Mouse (Mus musculus): ENCODE results near the gene Zfp106. TPM values are rescaled to one million over a fixed set of nuclear protein-coding genes. Genes with fewer than 3 reads are reported as not detected.
"Not testable (repeated sequence)": the region's sequence is repeated elsewhere in the genome, so short reads cannot be mapped to it uniquely, and the experiment has no call there.

The Zfp106 gene
- polyA plus RNA-seq, 1 experiment from 2014 or later = 69.6 TPM

DNA sequence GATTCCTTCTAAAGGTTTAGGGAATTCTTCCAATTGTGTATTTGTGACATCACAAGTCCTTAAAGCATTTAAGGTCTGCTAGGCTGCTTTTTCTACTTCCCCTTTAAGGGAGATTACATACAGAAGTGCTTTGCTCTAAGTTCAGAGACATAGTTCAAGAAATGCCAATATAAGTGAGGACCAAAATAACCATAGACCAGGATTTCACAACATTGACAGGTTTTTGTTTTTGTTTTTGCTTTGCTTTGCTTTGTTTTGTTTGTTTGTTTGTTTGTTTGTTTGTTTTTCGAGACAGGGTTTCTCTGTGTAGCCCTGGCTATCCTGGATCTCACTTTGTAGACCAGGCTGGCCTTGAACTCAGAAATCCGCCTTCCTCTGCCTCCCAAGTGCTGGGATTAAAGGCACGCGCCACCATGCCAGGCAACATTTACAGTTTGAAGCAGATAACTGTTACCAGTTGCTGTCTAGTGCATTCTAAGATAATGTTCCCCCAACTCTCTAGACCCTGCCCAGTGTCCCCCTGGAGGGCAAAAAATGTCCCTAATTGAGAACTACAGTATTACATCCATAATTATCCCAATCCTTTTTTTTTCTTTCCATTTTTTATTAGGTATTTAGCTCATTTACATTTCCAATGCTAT, 1.0 kb upstream of the Zfp106 start:
- 87% methylated on average over 4 of the region's 4 CpGs for WGBS
- H3K27me3 ChIP-seq (ENCODE audit: control insufficient read depth, insufficient read depth, low read length); H3K27ac ChIP-seq (ENCODE audit: low read depth, low read length); H3K4me2 ChIP-seq (replicated peaks; ENCODE audit: low read depth, low read length); H3K36me3 ChIP-seq (ENCODE audit: control insufficient read depth, insufficient read depth, low read length); H3K4me3 ChIP-seq (ENCODE audit: low read length); H3K4me1 ChIP-seq (ENCODE audit: control insufficient read depth, insufficient read depth, low read length); ATAC-seq (ENCODE audit: low FRiP score, low TSS enrichment); H3K9ac ChIP-seq (ENCODE audit: low read depth, low read length); H3K9me3 ChIP-seq (ENCODE audit: control insufficient read depth, low read length): not testable (repeated sequence)

DNA sequence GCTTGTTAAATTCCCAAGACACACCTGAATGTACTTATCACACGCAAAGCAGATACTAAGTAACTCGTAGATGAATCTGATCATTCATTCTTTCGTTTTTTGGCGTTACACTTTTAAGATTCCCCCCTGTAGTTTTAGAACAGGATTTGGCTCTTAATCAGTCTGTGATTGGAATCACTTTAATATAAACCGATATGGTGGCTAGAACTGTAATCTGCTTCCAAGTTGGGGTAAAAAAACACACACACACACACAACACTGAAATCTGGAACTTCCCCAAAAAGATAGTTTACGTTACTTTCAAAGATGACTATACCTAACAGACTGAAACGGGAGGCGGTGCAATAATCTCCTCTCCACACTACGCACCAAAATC, 796 bp downstream of the Zfp106 start:
- Histone ChIP-seq H3K4me3 (ENCODE audit: low read length) (peak overlapping the region; percentile 95), H3K36me3 (ENCODE audit: control insufficient read depth, insufficient read depth, low read length) (no peaks in the 10 kb centered on the region), H3K9me3 (ENCODE audit: control insufficient read depth, low read length) (no peaks in the 10 kb centered on the region), H3K9ac (ENCODE audit: low read depth, low read length) (peak overlapping the region; percentile 90), H3K4me1 (ENCODE audit: control insufficient read depth, insufficient read depth, low read length) (no peaks in the 10 kb centered on the region), H3K4me2 (replicated peaks; ENCODE audit: low read depth, low read length) (peak overlapping the region; percentile 66), H3K27ac (ENCODE audit: low read depth, low read length) (0 out of 2 replicates have a peak overlapping the region, but pooled peaks have one; percentile 66), H3K27me3 (ENCODE audit: control insufficient read depth, insufficient read depth, low read length) (no peaks in the 10 kb centered on the region)
- 24% methylated on average over 9 of the region's 9 CpGs for WGBS
- no peak for ATAC-seq (ENCODE audit: low FRiP score, low TSS enrichment)

DNA sequence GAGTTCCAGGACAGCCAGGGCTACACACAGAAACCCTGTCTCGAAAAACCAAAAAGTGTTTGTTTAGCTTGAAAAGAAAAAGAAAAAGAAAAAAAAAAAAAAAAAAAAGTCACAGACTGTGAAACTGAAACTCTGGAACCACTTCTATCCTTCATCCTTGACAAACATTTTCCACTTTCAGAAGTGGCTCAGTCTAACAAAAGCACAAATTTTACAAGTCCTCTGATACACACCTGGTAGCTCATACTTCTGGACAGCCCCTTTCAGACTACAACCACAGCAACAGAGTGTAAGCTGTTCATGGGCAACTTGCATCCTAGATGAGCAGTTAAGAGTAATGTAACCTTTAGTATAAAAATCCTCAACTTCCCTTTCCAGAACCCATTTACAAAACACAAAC, 2.1 kb downstream of the Zfp106 start:
- H3K27me3 ChIP-seq (ENCODE audit: control insufficient read depth, insufficient read depth, low read length) = no peaks in the 10 kb centered on the region
- no peak for ATAC-seq (ENCODE audit: low FRiP score, low TSS enrichment)
- peaks cover under 1% of the 10 kb centered on the region; the same call in 1 of the 2 replicates for H3K36me3 ChIP-seq (ENCODE audit: control insufficient read depth, insufficient read depth, low read length)
- H3K27ac ChIP-seq (ENCODE audit: low read depth, low read length) = no peak overlapping the region
- H3K4me1 ChIP-seq (ENCODE audit: control insufficient read depth, insufficient read depth, low read length) = no peaks in the 10 kb centered on the region
- H3K9ac ChIP-seq (ENCODE audit: low read depth, low read length) = no peak overlapping the region
- H3K4me2 ChIP-seq (replicated peaks; ENCODE audit: low read depth, low read length) = no peak overlapping the region
- H3K4me3 ChIP-seq (ENCODE audit: low read length) = no peak overlapping the region
- 81% methylated on average over 1 of the region's 1 CpGs for WGBS
- no peaks in the 10 kb centered on the region for H3K9me3 ChIP-seq (ENCODE audit: control insufficient read depth, low read length)

DNA sequence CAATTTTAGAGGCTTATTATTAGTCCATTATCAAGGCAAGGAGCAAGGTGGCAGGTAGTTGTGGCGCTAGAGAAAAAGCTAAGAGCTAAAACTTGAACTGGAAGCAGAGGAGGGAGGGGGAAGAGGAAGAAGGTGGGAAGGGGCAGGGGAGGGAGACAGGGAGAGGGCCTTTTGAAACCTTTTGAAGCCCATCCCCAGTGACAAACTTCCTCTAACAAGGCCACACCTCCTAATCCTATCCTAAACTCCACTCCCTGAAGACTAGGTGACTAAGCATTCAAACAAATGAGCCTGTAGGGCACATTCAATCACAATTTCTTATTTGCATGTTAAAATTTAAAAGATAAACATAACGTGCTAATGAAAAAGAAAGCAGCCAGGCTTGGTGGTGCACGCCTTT, 4.8 kb downstream of the Zfp106 start:
- H3K9ac ChIP-seq (ENCODE audit: low read depth, low read length) = no peak overlapping the region
- H3K27ac ChIP-seq (ENCODE audit: low read depth, low read length) = no peak overlapping the region
- no peak overlapping the region for H3K4me3 ChIP-seq (ENCODE audit: low read length)
- peaks cover 7% of the 10 kb centered on the region; the same call in 1 of the 2 replicates for H3K36me3 ChIP-seq (ENCODE audit: control insufficient read depth, insufficient read depth, low read length)
- no peak overlapping the region for H3K4me2 ChIP-seq (replicated peaks; ENCODE audit: low read depth, low read length)
- H3K27me3 ChIP-seq (ENCODE audit: control insufficient read depth, insufficient read depth, low read length) = no peaks in the 10 kb centered on the region
- ATAC-seq (ENCODE audit: low FRiP score, low TSS enrichment) = no peak
- H3K4me1 ChIP-seq (ENCODE audit: control insufficient read depth, insufficient read depth, low read length) = no peaks in the 10 kb centered on the region
- WGBS = 85% methylated on average over 3 of the region's 3 CpGs
- H3K9me3 ChIP-seq (ENCODE audit: control insufficient read depth, low read length) = no peaks in the 10 kb centered on the region

DNA sequence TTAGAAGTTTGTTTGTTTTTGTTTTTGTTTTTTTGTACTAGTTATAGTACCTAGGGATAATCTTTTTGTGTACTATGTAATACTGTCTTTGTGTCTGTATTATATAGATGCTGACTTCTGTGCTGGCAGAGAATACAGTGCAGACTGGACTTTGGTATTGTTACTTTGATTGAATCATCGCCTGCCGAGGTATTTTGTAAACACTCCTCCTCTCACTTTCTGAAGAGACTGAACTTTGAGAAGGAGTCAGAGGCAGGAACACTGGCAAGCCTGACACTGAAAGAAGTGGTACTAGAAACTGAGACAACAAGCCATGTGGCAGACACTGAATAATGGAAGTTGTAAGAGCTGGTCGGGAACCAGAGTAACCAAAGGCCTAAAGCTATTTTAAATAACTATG, 6.8 kb downstream of the Zfp106 start:
- no peaks in the 10 kb centered on the region for H3K4me1 ChIP-seq (ENCODE audit: control insufficient read depth, insufficient read depth, low read length)
- ATAC-seq (ENCODE audit: low FRiP score, low TSS enrichment) = no peak
- WGBS = 75% methylated on average over 3 of the region's 3 CpGs

DNA sequence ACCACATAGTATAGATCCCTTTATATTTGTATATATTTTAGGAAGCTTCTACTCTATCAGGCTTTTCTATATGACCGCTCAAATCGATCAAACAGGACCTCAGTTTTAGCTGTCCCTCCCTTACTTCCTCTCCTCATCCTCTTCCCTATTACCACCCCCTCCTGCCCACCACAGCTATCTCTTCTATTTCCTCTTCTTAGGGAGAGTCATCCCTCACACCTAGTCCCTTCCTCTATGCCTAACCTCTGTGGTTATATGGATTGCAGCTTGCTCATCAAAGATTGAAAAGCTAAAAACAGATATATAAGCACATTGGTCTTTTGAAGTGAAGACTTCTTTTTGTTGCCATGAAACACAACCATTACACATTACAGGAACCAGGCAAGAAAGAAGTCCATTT, 18.9 kb downstream of the Zfp106 start:
- WGBS = 98% methylated on average over 2 of the region's 2 CpGs
- Histone ChIP-seq H3K4me1 (ENCODE audit: control insufficient read depth, insufficient read depth, low read length) (peaks cover 4% of the 10 kb centered on the region; the same call in 1 of the 2 replicates), H3K27ac (ENCODE audit: low read depth, low read length) (no peak overlapping the region), H3K9ac (ENCODE audit: low read depth, low read length) (no peak overlapping the region), H3K36me3 (ENCODE audit: control insufficient read depth, insufficient read depth, low read length) (peaks cover 18% of the 10 kb centered on the region; the same call in 1 of the 2 replicates), H3K27me3 (ENCODE audit: control insufficient read depth, insufficient read depth, low read length) (no peaks in the 10 kb centered on the region), H3K9me3 (ENCODE audit: control insufficient read depth, low read length) (no peaks in the 10 kb centered on the region), H3K4me3 (ENCODE audit: low read length) (no peak overlapping the region), H3K4me2 (replicated peaks; ENCODE audit: low read depth, low read length) (no peak overlapping the region)
- ATAC-seq (ENCODE audit: low FRiP score, low TSS enrichment) = no peak

More for the DNA sequence above, 6.8 kb downstream of the Zfp106 start:
- Histone ChIP-seq H3K9ac (ENCODE audit: low read depth, low read length) (no peak overlapping the region), H3K27ac (ENCODE audit: low read depth, low read length) (no peak overlapping the region), H3K9me3 (ENCODE audit: control insufficient read depth, low read length) (no peaks in the 10 kb centered on the region), H3K36me3 (ENCODE audit: control insufficient read depth, insufficient read depth, low read length) (peaks cover 17% of the 10 kb centered on the region), H3K4me2 (replicated peaks; ENCODE audit: low read depth, low read length) (no peak overlapping the region), H3K27me3 (ENCODE audit: control insufficient read depth, insufficient read depth, low read length) (no peaks in the 10 kb centered on the region), H3K4me3 (ENCODE audit: low read length) (no peak overlapping the region)

DNA sequence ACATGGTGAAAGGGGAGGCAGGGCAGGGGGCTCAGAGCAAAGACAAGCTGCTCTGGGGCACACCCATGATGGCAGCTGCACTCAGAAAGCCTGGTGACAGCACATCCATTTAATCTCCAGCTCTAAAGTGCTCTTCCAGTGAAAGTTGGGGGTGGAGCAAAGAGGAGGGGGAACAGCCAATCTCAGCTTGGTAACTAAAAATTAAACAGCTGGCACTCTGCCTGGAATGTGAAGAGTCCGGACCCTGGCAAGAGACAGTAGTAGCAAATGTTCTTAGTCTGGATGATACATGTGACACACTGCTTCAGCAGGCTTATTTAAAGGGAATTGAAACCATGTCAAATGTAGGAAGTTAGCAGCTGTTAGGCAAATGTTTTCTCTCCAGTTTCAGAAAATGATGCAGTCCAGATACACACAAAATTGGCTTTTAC, 23.9 kb downstream of the Zfp106 start:
- H3K4me2 ChIP-seq (replicated peaks; ENCODE audit: low read depth, low read length) = 0 out of 2 replicates have a peak overlapping the region, but pooled peaks have one; percentile 3
- peak; percentile 83; the same call in 1 of the 2 replicates for ATAC-seq (ENCODE audit: low FRiP score, low TSS enrichment)
- peaks cover 26% of the 10 kb centered on the region for H3K36me3 ChIP-seq (ENCODE audit: control insufficient read depth, insufficient read depth, low read length)
- no peak overlapping the region for H3K4me3 ChIP-seq (ENCODE audit: low read length)
- peak overlapping the region; percentile 59; the same call in 1 of the 2 replicates for H3K27ac ChIP-seq (ENCODE audit: low read depth, low read length)
- WGBS = 31% methylated on average over 1 of the region's 1 CpGs
- H3K27me3 ChIP-seq (ENCODE audit: control insufficient read depth, insufficient read depth, low read length) = no peaks in the 10 kb centered on the region
- H3K9me3 ChIP-seq (ENCODE audit: control insufficient read depth, low read length) = no peaks in the 10 kb centered on the region
- H3K9ac ChIP-seq (ENCODE audit: low read depth, low read length) = no peak overlapping the region
- peaks cover 4% of the 10 kb centered on the region; the same call in 1 of the 2 replicates for H3K4me1 ChIP-seq (ENCODE audit: control insufficient read depth, insufficient read depth, low read length)

DNA sequence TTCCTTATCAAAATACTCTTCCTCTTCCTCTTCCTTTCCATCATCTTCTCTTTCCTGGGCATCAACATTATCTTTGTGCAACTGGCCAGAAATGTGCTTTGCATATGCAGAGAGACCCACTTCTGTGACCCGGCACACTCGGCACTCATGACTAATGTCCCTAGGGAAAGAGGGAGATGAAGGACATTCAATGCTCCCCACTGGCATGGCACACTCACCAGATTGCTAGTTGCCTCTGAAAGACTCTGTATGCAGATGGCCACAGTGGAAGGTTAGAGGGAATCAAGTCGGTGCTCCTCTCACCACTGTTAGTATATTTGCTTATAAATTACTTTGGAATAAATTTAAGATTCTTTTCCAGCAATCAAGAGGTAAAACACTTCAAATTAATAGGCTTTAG, 24.3 kb downstream of the Zfp106 start:
- Histone ChIP-seq H3K27ac (ENCODE audit: low read depth, low read length) (peak overlapping the region; percentile 59; the same call in 1 of the 2 replicates), H3K4me1 (ENCODE audit: control insufficient read depth, insufficient read depth, low read length) (peaks cover 4% of the 10 kb centered on the region; the same call in 1 of the 2 replicates), H3K4me3 (ENCODE audit: low read length) (no peak overlapping the region), H3K36me3 (ENCODE audit: control insufficient read depth, insufficient read depth, low read length) (peaks cover 30% of the 10 kb centered on the region), H3K9ac (ENCODE audit: low read depth, low read length) (no peak overlapping the region), H3K27me3 (ENCODE audit: control insufficient read depth, insufficient read depth, low read length) (no peaks in the 10 kb centered on the region), H3K9me3 (ENCODE audit: control insufficient read depth, low read length) (no peaks in the 10 kb centered on the region), H3K4me2 (replicated peaks; ENCODE audit: low read depth, low read length) (0 out of 2 replicates have a peak overlapping the region, but pooled peaks have one; percentile 3)
- 81% methylated on average over 3 of the region's 3 CpGs for WGBS
- ATAC-seq (ENCODE audit: low FRiP score, low TSS enrichment) = no peak

DNA sequence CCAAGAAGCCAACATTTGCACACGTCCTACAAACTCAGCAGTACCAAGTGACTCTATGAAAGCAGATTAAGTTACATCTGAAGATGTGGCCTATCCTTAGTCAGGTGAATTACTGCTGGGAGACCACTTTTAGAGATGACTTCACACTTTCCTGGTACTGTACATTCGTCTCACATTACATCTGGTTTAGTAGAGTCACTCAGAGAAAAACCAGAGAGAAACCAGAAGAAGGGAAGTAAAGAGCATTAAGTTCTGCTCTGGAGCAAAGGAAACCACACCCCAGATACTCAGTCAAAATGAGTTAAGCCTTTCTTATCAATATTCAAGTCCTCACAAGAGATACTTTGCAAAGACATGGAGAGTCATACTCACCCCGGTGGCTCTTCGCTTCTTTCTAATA, 32.4 kb downstream of the Zfp106 start:
- H3K4me2 ChIP-seq (replicated peaks; ENCODE audit: low read depth, low read length) = no peak overlapping the region
- no peaks in the 10 kb centered on the region for H3K9me3 ChIP-seq (ENCODE audit: control insufficient read depth, low read length)
- H3K27me3 ChIP-seq (ENCODE audit: control insufficient read depth, insufficient read depth, low read length) = no peaks in the 10 kb centered on the region
- no peak overlapping the region for H3K27ac ChIP-seq (ENCODE audit: low read depth, low read length)
- WGBS = 86% methylated on average over 4 of the region's 4 CpGs
- H3K9ac ChIP-seq (ENCODE audit: low read depth, low read length) = no peak overlapping the region
- H3K4me1 ChIP-seq (ENCODE audit: control insufficient read depth, insufficient read depth, low read length) = no peaks in the 10 kb centered on the region
- ATAC-seq (ENCODE audit: low FRiP score, low TSS enrichment) = no peak
- H3K36me3 ChIP-seq (ENCODE audit: control insufficient read depth, insufficient read depth, low read length) = peaks cover 91% of the 10 kb centered on the region
- no peak overlapping the region for H3K4me3 ChIP-seq (ENCODE audit: low read length)
